Mouse (Mus musculus) lung, embryonic 14.5 days (tissue): Measurements from ENCODE around the gene Lrrn4cl. TPM values are rescaled to one million over a fixed set of nuclear protein-coding genes. Genes with fewer than 3 reads are reported as not detected.

ENCODE experiments used
- ATAC-seq: fragments of 200-750 bp; cut with Nextera tagmentation; 2 replicates; pipeline ENCODE4 v1.8.0; 2017; ENCODE audit warnings: mild to moderate bottlenecking, moderate TSS enrichment, moderate library complexity; ENCODE audit not compliant: insufficient read depth
- DNase-seq: peaks from one replicate; pipeline ENCODE4 v3.0.0-alpha.2; 2015
- H3K27ac ChIP-seq: fragments of 300-500 bp; sonication (generic); 2 replicates; pipeline ENCODE4 v1.5.1; 2014; ENCODE audit warnings: low read depth, mild to moderate bottlenecking, moderate library complexity
- H3K27me3 ChIP-seq: fragments of 300-500 bp; sonication (generic); 2 replicates; pipeline ENCODE4 v1.6.1; 2014; ENCODE audit warnings: low read length, control low read depth; ENCODE audit not compliant: insufficient read depth
- H3K36me3 ChIP-seq: fragments of 300-500 bp; sonication (generic); 2 replicates; pipeline ENCODE4 v1.6.1; 2014; ENCODE audit warnings: control low read depth; ENCODE audit not compliant: insufficient read depth
- H3K4me1 ChIP-seq: fragments of 300-500 bp; sonication (generic); 2 replicates; pipeline ENCODE4 v1.6.1; 2014; ENCODE audit warnings: antibody characterized with exemption, control low read depth; ENCODE audit not compliant: insufficient read depth
- H3K4me2 ChIP-seq: fragments of 300-500 bp; sonication (generic); 2 replicates; pipeline ENCODE4 v1.6.1; 2014; ENCODE audit warnings: mild to moderate bottlenecking
- H3K4me3 ChIP-seq: fragments of 300-500 bp; sonication (generic); 2 replicates; pipeline ENCODE4 v1.5.1; 2014; ENCODE audit warnings: low read depth, low read length
- H3K9ac ChIP-seq: fragments of 300-500 bp; sonication (generic); 2 replicates; pipeline ENCODE4 v1.6.1; 2014
- H3K9me3 ChIP-seq: fragments of 300-500 bp; sonication (generic); 2 replicates; pipeline ENCODE4 v1.6.1; 2016; ENCODE audit warnings: low read depth, low read length, control low read depth
- CTCF ChIP-seq: IDR thresholded peaks from 2 replicates; pipeline ENCODE4 v1.5.1; 2016; ENCODE audit warnings: antibody characterized with exemption, low read depth
- WGBS: fragments of 180-500 bp; shearing (Covaris S2); extraction: QIAGEN DNeasy Blood & Tissue Kit; methylation state at CpG from one replicate; pipeline ENCODE4 v1.1.7; 2014; 5-methylcytosine and 5-hydroxymethylcytosine counted together
- polyA plus RNA-seq: library from polyadenylated mRNA; unstranded; fragments of >200 nt; fragmentation: Nextera tagmentation; extraction: Ambion mirVana; gene quantifications from 2 replicates; pipeline ENCODE4 v1.2.1, GENCODE M21; 2014

Gene Lrrn4cl
- polyA plus RNA-seq, 1 experiment from 2014 or later, result 0.96 TPM

DNA sequence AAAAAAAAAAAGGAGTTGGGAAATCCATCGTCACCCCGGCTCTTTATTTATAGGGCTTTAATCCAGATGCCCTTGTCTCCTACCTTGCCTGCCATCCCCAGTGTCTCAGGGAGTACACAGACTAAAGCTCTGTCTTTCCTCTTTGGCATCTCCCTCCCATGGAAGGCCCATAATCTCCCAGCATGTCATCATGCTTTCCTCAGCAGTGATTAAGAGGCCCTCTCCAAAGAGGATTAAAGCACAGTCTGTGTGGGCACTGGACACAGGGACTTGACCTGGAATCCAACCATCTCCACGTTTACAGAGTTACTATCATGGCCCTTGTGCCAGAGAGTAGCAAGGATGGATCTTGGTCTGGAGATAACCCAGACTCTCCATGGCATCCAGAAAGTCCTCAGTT is 33.0 kb downstream of the Lrrn4cl start, which contains the start of the genes Lbhd1 and Gm49403:
Gene Lbhd1 (plus strand): TSS at position 117 of the 400 bp plus-strand sequence.
Gene Gm49403 (plus strand): TSS at position 315 of the 400 bp plus-strand sequence.
- H3K4me2 ChIP-seq, result no peak within 1 kb of the TSS
- no peaks in the 10 kb centered on the region for H3K4me1 ChIP-seq
- no peak within 1 kb of the TSS for H3K27ac ChIP-seq
- ATAC-seq (no peak), DNase-seq (no peak)
- H3K4me3 ChIP-seq, result no peak within 1 kb of the TSS
- no peaks in the 10 kb centered on the region for H3K9me3 ChIP-seq
- no peak for TF ChIP-seq CTCF
- no peaks in the 10 kb centered on the region for H3K36me3 ChIP-seq
- 71% methylated on average over 3 of the region's 3 CpGs for WGBS
- H3K27me3 ChIP-seq, result no peaks in the 10 kb centered on the region
- H3K9ac ChIP-seq, result no peak within 1 kb of the TSS

DNA sequence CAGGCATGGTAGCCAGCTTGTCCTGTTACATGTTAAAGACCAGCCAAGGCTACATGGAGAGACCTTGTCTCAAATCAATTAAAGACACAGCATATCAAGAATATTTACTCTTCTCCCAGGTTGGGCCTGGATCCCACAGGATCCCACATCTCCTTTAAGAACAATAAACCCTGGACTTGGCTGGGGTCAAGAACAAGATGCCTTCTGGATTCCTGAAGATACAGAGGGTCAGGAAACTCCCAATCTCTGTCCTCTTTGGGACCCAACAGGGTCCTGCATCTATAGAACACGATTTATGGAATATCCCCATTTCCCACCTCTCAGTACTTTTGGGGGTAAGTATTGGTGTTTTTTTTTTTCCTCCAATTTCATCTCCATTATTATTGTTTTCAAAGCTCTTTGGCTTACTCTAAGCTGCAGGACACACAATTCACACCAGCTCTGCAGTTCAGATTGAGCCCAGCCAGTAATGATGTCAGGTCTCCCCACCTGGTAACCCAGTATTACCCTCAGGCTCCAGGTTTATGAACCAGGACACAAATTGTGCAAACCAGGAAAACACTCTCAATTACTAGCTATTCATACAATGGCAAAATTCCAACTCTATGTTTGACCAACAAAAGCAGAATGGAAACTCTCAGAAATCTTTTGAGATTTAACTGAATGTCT is 36.5 kb downstream of the Lrrn4cl start:
- peak overlapping the region; percentile 92 for H3K27ac ChIP-seq
- H3K4me1 ChIP-seq, result no peaks in the 10 kb centered on the region
- no peaks in the 10 kb centered on the region for H3K27me3 ChIP-seq
- WGBS, result 59% methylated on average over 1 of the region's 1 CpGs
- no peak for ATAC-seq
- peak overlapping the region; percentile 92 for H3K4me2 ChIP-seq
- H3K9me3 ChIP-seq, result no peaks in the 10 kb centered on the region
- TF ChIP-seq CTCF, result no peak
- H3K4me3 ChIP-seq, result peak overlapping the region; percentile 71
- peaks cover 21% of the 10 kb centered on the region for H3K36me3 ChIP-seq
- no peak for DNase-seq
- peak overlapping the region; percentile 89 for H3K9ac ChIP-seq

DNA sequence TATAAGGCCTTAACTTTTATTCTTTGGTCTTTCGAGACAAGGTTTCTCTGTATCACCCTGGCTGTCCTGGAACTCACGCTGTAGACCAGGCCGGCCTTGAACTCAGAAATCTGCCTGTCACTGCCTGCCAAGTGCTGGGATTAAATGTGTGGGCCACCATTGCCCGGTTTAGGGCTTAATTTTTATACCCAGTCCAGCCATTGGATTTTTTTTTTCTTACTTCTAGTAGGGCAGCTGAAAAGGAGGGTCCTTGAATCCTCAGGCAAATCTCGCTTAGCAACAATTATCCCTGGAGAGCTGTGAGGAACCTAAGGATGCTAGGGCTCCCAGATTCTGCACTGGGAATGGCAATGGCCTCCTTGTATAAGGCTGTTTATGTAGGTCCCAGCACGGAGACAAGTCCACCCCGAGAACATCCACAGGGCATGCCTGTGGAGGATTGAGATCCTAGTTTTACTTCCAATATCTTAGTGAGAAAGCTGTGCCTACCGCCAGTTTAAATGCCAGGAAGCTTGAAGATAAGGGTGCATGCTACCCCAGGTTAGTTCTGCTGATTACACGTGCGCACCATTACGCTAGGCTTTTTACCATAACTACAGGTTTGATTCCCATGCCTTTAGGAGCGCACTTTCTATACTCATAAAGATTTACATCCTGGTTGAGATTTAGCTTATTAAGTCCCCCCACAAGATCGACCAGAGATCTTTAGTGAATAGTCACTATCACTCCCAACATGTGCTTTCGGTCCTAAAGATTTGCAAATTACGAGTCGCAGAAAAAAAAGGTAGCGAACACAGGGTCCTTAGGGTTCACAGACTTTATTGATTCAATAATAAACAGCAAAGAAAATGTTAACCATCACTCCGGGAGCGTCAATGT is 37.3 kb downstream of the Lrrn4cl start:
- Histone ChIP-seq H3K4me3 (peak overlapping the region; percentile 71), H3K4me2 (peak overlapping the region; percentile 92), H3K9me3 (no peaks in the 10 kb centered on the region), H3K27ac (peak overlapping the region; percentile 92), H3K4me1 (no peaks in the 10 kb centered on the region; the same call in 1 of the 2 replicates), H3K27me3 (no peaks in the 10 kb centered on the region), H3K9ac (peak overlapping the region; percentile 89), H3K36me3 (peaks cover 21% of the 10 kb centered on the region)
- TF ChIP-seq CTCF, result no peak
- WGBS, result 13% methylated on average over 19 of the region's 19 CpGs
- ATAC-seq, result no peak
- DNase-seq, result peak; percentile 32

DNA sequence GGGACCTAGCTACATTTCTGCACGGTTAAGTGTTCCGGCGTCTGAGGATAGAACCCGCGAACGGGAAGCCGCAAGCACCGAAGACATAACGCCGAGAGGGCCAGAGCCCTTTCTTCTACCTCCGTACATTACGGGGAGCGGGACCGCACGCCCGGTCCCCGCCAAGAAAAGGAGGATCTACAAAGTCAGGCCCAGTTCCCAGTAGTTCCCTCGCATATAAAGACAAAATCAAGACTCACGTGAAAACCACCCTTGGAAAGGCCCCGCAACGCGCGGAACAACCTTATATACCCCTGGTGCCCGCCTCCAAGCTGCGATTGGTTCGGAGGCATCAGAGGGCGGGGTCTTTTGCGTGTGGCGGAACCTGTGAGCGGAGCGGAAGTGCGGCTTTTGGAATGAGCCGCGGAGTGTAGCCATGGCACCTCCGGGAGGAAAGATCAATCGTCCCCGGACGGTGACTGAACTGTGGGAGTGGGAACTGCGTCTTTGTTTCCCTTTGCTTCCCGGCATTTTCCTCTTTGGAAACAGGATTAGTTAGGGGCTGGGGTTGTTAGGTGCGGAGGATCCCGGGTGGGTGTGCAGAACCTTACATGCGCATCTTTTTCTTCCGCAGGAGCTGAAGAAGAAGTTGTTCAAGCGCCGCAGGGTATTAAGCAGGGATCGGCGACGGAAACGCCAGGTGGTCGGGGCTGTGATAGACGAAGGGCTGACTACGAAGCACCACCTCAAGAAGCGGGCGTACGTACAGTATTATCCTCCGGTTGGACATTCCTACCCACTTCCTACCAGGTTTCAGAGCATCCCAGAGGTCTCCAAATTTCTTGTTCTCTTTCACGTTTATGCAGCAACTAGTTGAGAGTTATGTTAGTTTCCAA is 38.2 kb downstream of the Lrrn4cl start, which contains the start of the genes 1810009A15Rik and Gm49416:
Gene 1810009A15Rik (plus strand): TSS at position 343 of the 875 bp plus-strand sequence.
Gene Gm49416 (plus strand): TSS at position 416 of the 875 bp plus-strand sequence.
- Histone ChIP-seq H3K36me3 (peaks cover 21% of the 10 kb centered on the region), H3K9ac (peak within 1 kb of the TSS; percentile 89), H3K4me2 (peak within 1 kb of the TSS; percentile 92), H3K4me1 (peaks cover 4% of the 10 kb centered on the region), H3K27me3 (no peaks in the 10 kb centered on the region), H3K9me3 (no peaks in the 10 kb centered on the region), H3K4me3 (peak within 1 kb of the TSS; percentile 71), H3K27ac (peak within 1 kb of the TSS; percentile 92)
- no peak for TF ChIP-seq CTCF
- WGBS, result under 1% methylated on average over 58 of the region's 58 CpGs
- DNase-seq (peak; percentile 99), ATAC-seq (peak; percentile 95)

DNA sequence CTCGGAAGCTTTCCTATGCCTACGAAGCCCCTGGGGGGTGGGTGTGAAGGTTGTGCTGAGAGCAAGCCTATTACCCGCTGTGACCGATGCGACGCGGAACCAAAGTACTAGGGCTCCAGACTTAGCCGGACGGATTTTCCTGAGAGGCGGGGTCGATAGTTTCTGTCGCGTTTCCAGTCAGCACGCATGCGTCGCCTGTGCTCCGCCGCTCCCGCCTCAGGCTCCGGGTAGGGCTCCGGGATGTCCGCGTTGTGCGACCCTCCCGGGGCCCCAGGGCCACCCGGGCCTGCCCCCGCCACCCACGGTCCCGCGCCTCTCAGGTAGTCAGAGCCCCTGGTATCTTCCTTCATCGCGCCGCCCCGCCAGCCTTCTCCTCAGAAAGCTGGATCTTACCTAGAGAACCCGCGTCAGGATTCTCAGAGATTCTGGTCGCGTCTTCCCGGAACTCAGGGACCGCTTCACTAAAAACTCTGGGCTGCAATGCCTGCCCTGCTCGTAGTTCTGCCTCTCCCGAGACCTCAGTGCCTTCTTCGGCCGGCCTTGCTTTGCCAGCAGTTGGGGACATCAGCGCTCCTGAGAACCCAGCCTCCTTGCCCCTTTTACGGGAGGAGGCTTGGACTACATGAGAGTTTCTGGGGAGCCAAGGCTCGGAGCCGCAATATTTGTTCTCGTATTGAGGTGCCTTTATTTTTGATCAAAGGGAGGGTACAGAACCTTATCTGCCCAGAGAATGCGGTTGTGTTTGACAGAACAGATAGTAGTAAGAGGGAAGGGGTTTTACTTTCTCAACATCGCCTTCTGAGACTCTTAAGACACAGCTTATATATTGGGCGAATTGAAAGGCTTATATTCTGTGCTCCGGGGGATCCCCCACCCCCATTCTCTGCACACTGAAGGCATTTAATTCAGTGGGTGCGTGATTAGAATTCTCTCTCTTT is 42.5 kb downstream of the Lrrn4cl start, which contains the start of gene Ints5:
Gene Ints5 (plus strand): TSS at position 177 of the 938 bp plus-strand sequence.
- H3K4me1 ChIP-seq, result peaks cover 11% of the 10 kb centered on the region
- H3K4me2 ChIP-seq, result peak within 1 kb of the TSS; percentile 84
- ATAC-seq (peak; percentile 57), DNase-seq (peak; percentile 95)
- peak within 1 kb of the TSS; percentile 92 for H3K9ac ChIP-seq
- peak within 1 kb of the TSS; percentile 90 for H3K27ac ChIP-seq
- H3K27me3 ChIP-seq, result no peaks in the 10 kb centered on the region
- no peaks in the 10 kb centered on the region for H3K9me3 ChIP-seq
- TF ChIP-seq CTCF, result no peak
- peaks cover 51% of the 10 kb centered on the region for H3K36me3 ChIP-seq
- WGBS, result 2% methylated on average over 54 of the region's 54 CpGs
- H3K4me3 ChIP-seq, result peak within 1 kb of the TSS; percentile 87
